Mouse (Mus musculus): Measurements from ENCODE around the gene Ercc6l2. TPM values are rescaled to one million over a fixed set of nuclear protein-coding genes. Genes with fewer than 3 reads are reported as not detected.

Gene Ercc6l2
- polyA plus RNA-seq, 1 experiment from 2014 or later, result 18.0 TPM

GRCm38 (mm10) chr13:63798677-63799076, 16.4 kb upstream of the Ercc6l2 start:
- Histone ChIP-seq H3K27ac (ENCODE audit: low read depth, low read length) (no peak overlapping the region), H3K4me1 (replicated peaks; ENCODE audit: control insufficient read depth, insufficient read depth, low read length) (no peaks in the 10 kb centered on the region), H3K9me3 (ENCODE audit: control insufficient read depth, low read length) (no peaks in the 10 kb centered on the region), H3K4me3 (ENCODE audit: low read depth, low read length) (no peak overlapping the region), H3K36me3 (ENCODE audit: control insufficient read depth, insufficient read depth, low read length) (no peaks in the 10 kb centered on the region), H3K4me2 (no peak overlapping the region), H3K9ac (ENCODE audit: low read depth, low read length) (no peak overlapping the region), H3K27me3 (replicated peaks; ENCODE audit: control insufficient read depth, insufficient read depth, low read length) (no peaks in the 10 kb centered on the region)
- no peak for DNase-seq (ENCODE audit: low spot score)
- no peak for ATAC-seq (replicated peaks; ENCODE audit: low FRiP score)
- 64% methylated on average over 3 of the region's 3 CpGs for WGBS

DNA sequence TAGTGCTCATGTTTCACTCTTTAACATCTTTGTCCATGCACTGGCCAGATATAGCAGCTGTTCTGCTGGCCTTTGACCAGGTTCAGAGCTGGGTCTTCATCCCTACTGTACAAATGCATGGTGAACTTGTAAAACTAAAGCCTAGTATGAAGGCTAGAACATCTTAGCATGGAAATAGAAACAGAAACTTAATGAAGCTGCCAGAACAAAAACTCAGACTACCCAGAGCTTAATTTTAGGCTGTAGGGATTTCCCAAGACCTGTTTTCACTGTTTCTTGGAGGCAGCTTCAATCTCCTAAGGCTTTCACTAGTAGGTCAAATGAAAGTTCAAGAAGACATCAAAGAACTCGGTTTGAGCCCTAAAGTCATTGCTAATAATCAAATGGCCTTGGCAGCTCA, 15.1 kb upstream of the Ercc6l2 start:
- Histone ChIP-seq H3K9ac (ENCODE audit: low read depth, low read length) (no peak overlapping the region), H3K4me1 (replicated peaks; ENCODE audit: control insufficient read depth, insufficient read depth, low read length) (no peaks in the 10 kb centered on the region), H3K36me3 (ENCODE audit: control insufficient read depth, insufficient read depth, low read length) (no peaks in the 10 kb centered on the region), H3K27ac (ENCODE audit: low read depth, low read length) (no peak overlapping the region), H3K27me3 (replicated peaks; ENCODE audit: control insufficient read depth, insufficient read depth, low read length) (no peaks in the 10 kb centered on the region), H3K4me3 (ENCODE audit: low read depth, low read length) (no peak overlapping the region), H3K4me2 (no peak overlapping the region), H3K9me3 (ENCODE audit: control insufficient read depth, low read length) (no peaks in the 10 kb centered on the region)
- 59% methylated on average over 1 of the region's 1 CpGs for WGBS
- ATAC-seq (replicated peaks; ENCODE audit: low FRiP score), result no peak
- no peak for DNase-seq (ENCODE audit: low spot score)

GRCm38 (mm10) chr13:63801289-63801688, 13.8 kb upstream of the Ercc6l2 start:
- Histone ChIP-seq H3K36me3 (ENCODE audit: control insufficient read depth, insufficient read depth, low read length) (no peaks in the 10 kb centered on the region), H3K4me2 (no peak overlapping the region), H3K27me3 (replicated peaks; ENCODE audit: control insufficient read depth, insufficient read depth, low read length) (no peaks in the 10 kb centered on the region), H3K4me1 (replicated peaks; ENCODE audit: control insufficient read depth, insufficient read depth, low read length) (no peaks in the 10 kb centered on the region), H3K9me3 (ENCODE audit: control insufficient read depth, low read length) (no peaks in the 10 kb centered on the region), H3K4me3 (ENCODE audit: low read depth, low read length) (no peak overlapping the region), H3K9ac (ENCODE audit: low read depth, low read length) (no peak overlapping the region), H3K27ac (ENCODE audit: low read depth, low read length) (no peak overlapping the region)
- ATAC-seq (replicated peaks; ENCODE audit: low FRiP score) (no peak), DNase-seq (ENCODE audit: low spot score) (no peak)
- WGBS, result 88% methylated on average over 1 of the region's 1 CpGs

DNA sequence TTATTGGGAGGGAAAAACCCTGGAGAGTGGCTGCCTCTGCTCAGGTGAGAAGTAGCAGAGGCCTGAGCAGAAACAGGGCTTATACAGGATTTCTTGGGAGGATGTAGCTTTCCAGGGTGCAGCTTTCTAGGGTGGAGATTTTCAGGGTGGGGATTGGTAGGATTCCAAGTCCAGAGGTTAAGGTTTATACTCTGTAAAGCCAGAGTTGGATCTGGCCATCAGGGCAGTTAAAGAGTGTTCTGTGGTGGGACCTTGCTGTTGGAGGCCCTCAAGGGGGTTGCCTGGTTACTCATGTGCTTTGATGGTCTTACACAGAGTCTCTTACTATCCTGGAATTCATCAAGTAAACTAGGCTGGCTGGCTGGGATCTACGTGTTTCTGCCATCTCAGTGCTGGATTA, 7.8 kb upstream of the Ercc6l2 start:
- WGBS, result 67% methylated on average over 1 of the region's 1 CpGs
- no peak overlapping the region for H3K4me3 ChIP-seq (ENCODE audit: low read depth, low read length)
- H3K9ac ChIP-seq (ENCODE audit: low read depth, low read length), result no peak overlapping the region
- DNase-seq (ENCODE audit: low spot score) (no peak), ATAC-seq (replicated peaks; ENCODE audit: low FRiP score) (no peak)
- no peaks in the 10 kb centered on the region for H3K27me3 ChIP-seq (replicated peaks; ENCODE audit: control insufficient read depth, insufficient read depth, low read length)
- H3K36me3 ChIP-seq (ENCODE audit: control insufficient read depth, insufficient read depth, low read length), result no peaks in the 10 kb centered on the region
- no peak overlapping the region for H3K4me2 ChIP-seq
- H3K4me1 ChIP-seq (replicated peaks; ENCODE audit: control insufficient read depth, insufficient read depth, low read length), result no peaks in the 10 kb centered on the region
- no peak overlapping the region for H3K27ac ChIP-seq (ENCODE audit: low read depth, low read length)
- H3K9me3 ChIP-seq (ENCODE audit: control insufficient read depth, low read length), result no peaks in the 10 kb centered on the region

- H3K27me3 ChIP-seq (replicated peaks; ENCODE audit: control insufficient read depth, insufficient read depth, low read length), result no peaks in the 10 kb centered on the region
- no peak overlapping the region for H3K4me3 ChIP-seq (ENCODE audit: low read depth, low read length)
- no peak overlapping the region for H3K27ac ChIP-seq (ENCODE audit: low read depth, low read length)
- no peaks in the 10 kb centered on the region for H3K36me3 ChIP-seq (ENCODE audit: control insufficient read depth, insufficient read depth, low read length)
- no peaks in the 10 kb centered on the region for H3K9me3 ChIP-seq (ENCODE audit: control insufficient read depth, low read length)
- 87% methylated on average over 3 of the region's 3 CpGs for WGBS
- no peak for DNase-seq (ENCODE audit: low spot score)
- H3K4me1 ChIP-seq (replicated peaks; ENCODE audit: control insufficient read depth, insufficient read depth, low read length), result no peaks in the 10 kb centered on the region
- H3K9ac ChIP-seq (ENCODE audit: low read depth, low read length), result no peak overlapping the region
- H3K4me2 ChIP-seq, result no peak overlapping the region
- no peak for ATAC-seq (replicated peaks; ENCODE audit: low FRiP score)
Observed at GRCm38 (mm10) chr13:63807979-63808378, 7.1 kb upstream of the Ercc6l2 start.

GRCm38 (mm10) chr13:63811477-63811876, 3.6 kb upstream of the Ercc6l2 start:
- H3K36me3 ChIP-seq (ENCODE audit: control insufficient read depth, insufficient read depth, low read length), result no peaks in the 10 kb centered on the region

GRCm38 (mm10) chr13:63815931-63816330, 891 bp downstream of the Ercc6l2 start:
- Histone ChIP-seq H3K36me3 (ENCODE audit: control insufficient read depth, insufficient read depth, low read length) (no peaks in the 10 kb centered on the region), H3K4me3 (ENCODE audit: low read depth, low read length) (peak overlapping the region; percentile 64), H3K9me3 (ENCODE audit: control insufficient read depth, low read length) (no peaks in the 10 kb centered on the region), H3K9ac (ENCODE audit: low read depth, low read length) (peak overlapping the region; percentile 77), H3K4me1 (replicated peaks; ENCODE audit: control insufficient read depth, insufficient read depth, low read length) (no peaks in the 10 kb centered on the region), H3K4me2 (peak overlapping the region; percentile 76), H3K27me3 (replicated peaks; ENCODE audit: control insufficient read depth, insufficient read depth, low read length) (no peaks in the 10 kb centered on the region), H3K27ac (ENCODE audit: low read depth, low read length) (no peak overlapping the region)
- DNase-seq (ENCODE audit: low spot score) (no peak), ATAC-seq (replicated peaks; ENCODE audit: low FRiP score) (no peak)

More at GRCm38 (mm10) chr13:63811477-63811876, 3.6 kb upstream of the Ercc6l2 start:
- DNase-seq (ENCODE audit: low spot score), result no peak
- Histone ChIP-seq H3K9ac (ENCODE audit: low read depth, low read length) (no peak overlapping the region), H3K27ac (ENCODE audit: low read depth, low read length) (no peak overlapping the region), H3K27me3 (replicated peaks; ENCODE audit: control insufficient read depth, insufficient read depth, low read length) (no peaks in the 10 kb centered on the region), H3K9me3 (ENCODE audit: control insufficient read depth, low read length) (no peaks in the 10 kb centered on the region), H3K4me1 (replicated peaks; ENCODE audit: control insufficient read depth, insufficient read depth, low read length) (no peaks in the 10 kb centered on the region), H3K4me3 (ENCODE audit: low read depth, low read length) (no peak overlapping the region), H3K4me2 (no peak overlapping the region)
- ATAC-seq (replicated peaks; ENCODE audit: low FRiP score), result no peak

DNA sequence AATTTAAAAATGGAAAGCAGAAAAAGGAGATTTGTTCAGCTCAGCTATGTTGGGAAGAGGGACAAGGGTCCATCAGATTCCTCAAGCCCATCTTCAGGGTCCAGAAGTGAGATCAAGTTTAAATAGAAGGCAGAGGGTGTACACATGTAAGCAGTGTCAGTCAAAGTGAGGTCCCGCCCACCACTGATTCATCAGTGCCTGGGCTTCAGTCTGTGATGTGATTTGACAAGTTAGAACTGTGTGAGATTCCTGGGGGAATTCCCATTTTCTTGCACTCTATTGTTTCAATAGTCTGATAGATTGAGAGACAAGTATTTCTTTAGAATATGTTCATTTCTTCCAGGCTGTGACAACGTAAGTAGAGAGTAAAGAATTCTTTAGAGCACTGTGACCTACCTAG, 30.7 kb downstream of the Ercc6l2 start:
- Histone ChIP-seq H3K36me3 (ENCODE audit: control insufficient read depth, insufficient read depth, low read length) (peaks cover 5% of the 10 kb centered on the region; the same call in 1 of the 2 replicates), H3K9ac (ENCODE audit: low read depth, low read length) (no peak overlapping the region), H3K27me3 (replicated peaks; ENCODE audit: control insufficient read depth, insufficient read depth, low read length) (no peaks in the 10 kb centered on the region), H3K4me3 (ENCODE audit: low read depth, low read length) (no peak overlapping the region), H3K9me3 (ENCODE audit: control insufficient read depth, low read length) (no peaks in the 10 kb centered on the region), H3K4me2 (no peak overlapping the region), H3K27ac (ENCODE audit: low read depth, low read length) (no peak overlapping the region), H3K4me1 (replicated peaks; ENCODE audit: control insufficient read depth, insufficient read depth, low read length) (no peaks in the 10 kb centered on the region)
- DNase-seq (ENCODE audit: low spot score) (no peak), ATAC-seq (replicated peaks; ENCODE audit: low FRiP score) (no peak)
- WGBS, result 90% methylated on average over 2 of the region's 2 CpGs

- Histone ChIP-seq H3K4me2 (no peak overlapping the region), H3K4me1 (replicated peaks; ENCODE audit: control insufficient read depth, insufficient read depth, low read length) (no peaks in the 10 kb centered on the region), H3K9ac (ENCODE audit: low read depth, low read length) (no peak overlapping the region), H3K4me3 (ENCODE audit: low read depth, low read length) (no peak overlapping the region), H3K27me3 (replicated peaks; ENCODE audit: control insufficient read depth, insufficient read depth, low read length) (no peaks in the 10 kb centered on the region), H3K27ac (ENCODE audit: low read depth, low read length) (no peak overlapping the region), H3K9me3 (ENCODE audit: control insufficient read depth, low read length) (no peaks in the 10 kb centered on the region), H3K36me3 (ENCODE audit: control insufficient read depth, insufficient read depth, low read length) (no peaks in the 10 kb centered on the region)
- no peak for DNase-seq (ENCODE audit: low spot score)
- no peak for ATAC-seq (replicated peaks; ENCODE audit: low FRiP score)
- WGBS, result 90% methylated on average over 3 of the region's 3 CpGs
Observed at GRCm38 (mm10) chr13:63850308-63851011, 35.4 kb downstream of the Ercc6l2 start.
